Mouse (Mus musculus): ENCODE measurements around the gene Tgfb1.

Tgfb1 gene

GRCm38 (mm10) chr7:25672442-25672841 is 14.4 kb upstream of the Tgfb1 start:
- in situ Hi-C loops (cut with MboI; ENCODE audit: low pct_unique_long_range_greater_than_20kb in 1 of 2, low sequenced_read_pairs in 2 of 2, unreplicated experiment in 1 of 2) = no loop called here

- in situ Hi-C loops (cut with MboI; ENCODE audit: low pct_unique_long_range_greater_than_20kb in 1 of 2, low sequenced_read_pairs in 2 of 2, unreplicated experiment in 1 of 2) = no loop called here
Observed at GRCm38 (mm10) chr7:25674297-25674696, 12.5 kb upstream of the Tgfb1 start.

GRCm38 (mm10) chr7:25674719-25675300 is 12.0 kb upstream of the Tgfb1 start, which contains the start of gene Tmem91:
TSS of gene Tmem91 (minus strand) at chr7:25675166.
- in situ Hi-C loops (cut with MboI; ENCODE audit: low pct_unique_long_range_greater_than_20kb in 1 of 2, low sequenced_read_pairs in 2 of 2, unreplicated experiment in 1 of 2) = no loop called here

GRCm38 (mm10) chr7:25675405-25675804 is 11.4 kb upstream of the Tgfb1 start:
- in situ Hi-C loops (cut with MboI; ENCODE audit: low pct_unique_long_range_greater_than_20kb in 1 of 2, low sequenced_read_pairs in 2 of 2, unreplicated experiment in 1 of 2) = no loop called here

- in situ Hi-C loops (cut with MboI; ENCODE audit: low pct_unique_long_range_greater_than_20kb in 1 of 2, low sequenced_read_pairs in 2 of 2, unreplicated experiment in 1 of 2) = no loop called here
Observed at GRCm38 (mm10) chr7:25676085-25676781, 10.6 kb upstream of the Tgfb1 start.

- in situ Hi-C loops (cut with MboI; ENCODE audit: low pct_unique_long_range_greater_than_20kb in 1 of 2, low sequenced_read_pairs in 2 of 2, unreplicated experiment in 1 of 2) = no loop called here
Observed at GRCm38 (mm10) chr7:25677013-25677412, 9.8 kb upstream of the Tgfb1 start.

- in situ Hi-C loops (cut with MboI; ENCODE audit: low pct_unique_long_range_greater_than_20kb in 1 of 2, low sequenced_read_pairs in 2 of 2, unreplicated experiment in 1 of 2) = no loop called here
Observed at GRCm38 (mm10) chr7:25679971-25680370, 6.8 kb upstream of the Tgfb1 start.

- in situ Hi-C loops (cut with MboI; ENCODE audit: low pct_unique_long_range_greater_than_20kb in 1 of 2, low sequenced_read_pairs in 2 of 2, unreplicated experiment in 1 of 2) = no loop called here
Observed at GRCm38 (mm10) chr7:25680514-25681258, 6.1 kb upstream of the Tgfb1 start, which contains the start of gene B9d2. TSS of gene B9d2 (plus strand) at chr7:25680780.

GRCm38 (mm10) chr7:25681341-25682231 is 5.2 kb upstream of the Tgfb1 start:
- in situ Hi-C loops (cut with MboI; ENCODE audit: low pct_unique_long_range_greater_than_20kb in 1 of 2, low sequenced_read_pairs in 2 of 2, unreplicated experiment in 1 of 2) = no loop called here

- in situ Hi-C loops (cut with MboI; ENCODE audit: low pct_unique_long_range_greater_than_20kb in 1 of 2, low sequenced_read_pairs in 2 of 2, unreplicated experiment in 1 of 2) = no loop called here
Observed at GRCm38 (mm10) chr7:25683474-25684180, 3.2 kb upstream of the Tgfb1 start.

GRCm38 (mm10) chr7:25684659-25685058 is 2.1 kb upstream of the Tgfb1 start:
- in situ Hi-C loops (cut with MboI; ENCODE audit: low pct_unique_long_range_greater_than_20kb in 1 of 2, low sequenced_read_pairs in 2 of 2, unreplicated experiment in 1 of 2) = no loop called here

GRCm38 (mm10) chr7:25685926-25686470 is 804 bp upstream of the Tgfb1 start:
- in situ Hi-C loops (cut with MboI; ENCODE audit: low pct_unique_long_range_greater_than_20kb in 1 of 2, low sequenced_read_pairs in 2 of 2, unreplicated experiment in 1 of 2) = no loop called here

GRCm38 (mm10) chr7:25687811-25688401 is 1.1 kb downstream of the Tgfb1 start:
- in situ Hi-C loops (cut with MboI; ENCODE audit: low pct_unique_long_range_greater_than_20kb in 1 of 2, low sequenced_read_pairs in 2 of 2, unreplicated experiment in 1 of 2) = no loop called here

GRCm38 (mm10) chr7:25688810-25689586 is 2.2 kb downstream of the Tgfb1 start:
- in situ Hi-C loops (cut with MboI; ENCODE audit: low pct_unique_long_range_greater_than_20kb in 1 of 2, low sequenced_read_pairs in 2 of 2, unreplicated experiment in 1 of 2) = no loop called here

- in situ Hi-C loops (cut with MboI; ENCODE audit: low pct_unique_long_range_greater_than_20kb in 1 of 2, low sequenced_read_pairs in 2 of 2, unreplicated experiment in 1 of 2) = no loop called here
Observed at GRCm38 (mm10) chr7:25689603-25690021, 2.8 kb downstream of the Tgfb1 start.

GRCm38 (mm10) chr7:25690051-25690450 is 3.2 kb downstream of the Tgfb1 start:
- in situ Hi-C loops (cut with MboI; ENCODE audit: low pct_unique_long_range_greater_than_20kb in 1 of 2, low sequenced_read_pairs in 2 of 2, unreplicated experiment in 1 of 2) = no loop called here

GRCm38 (mm10) chr7:25694104-25694503 is 7.3 kb downstream of the Tgfb1 start:
- in situ Hi-C loops (cut with MboI; ENCODE audit: low pct_unique_long_range_greater_than_20kb in 1 of 2, low sequenced_read_pairs in 2 of 2, unreplicated experiment in 1 of 2) = no loop called here
